Mouse (Mus musculus) spleen, adult 10 weeks (tissue): ENCODE measurements around the gene Sept9. TPM values are rescaled to one million over a fixed set of nuclear protein-coding genes. Genes with fewer than 3 reads are reported as not detected.

Source experiments
- polyA plus RNA-seq: library from polyadenylated mRNA; stranded (reverse); fragments of 350-450 nt; fragmentation: Illumina TruSeq; extraction: RNeasy Lipid Tissue Mini Kit (QIAGEN cat#74804); gene quantifications from one replicate; pipeline ENCODE4 v1.2.3, GENCODE M21; 2015; ENCODE audit warnings: low replicate concordance; ENCODE audit not compliant: insufficient read depth

The Sept9 gene
- 82.5 TPM for polyA plus RNA-seq

DNA sequence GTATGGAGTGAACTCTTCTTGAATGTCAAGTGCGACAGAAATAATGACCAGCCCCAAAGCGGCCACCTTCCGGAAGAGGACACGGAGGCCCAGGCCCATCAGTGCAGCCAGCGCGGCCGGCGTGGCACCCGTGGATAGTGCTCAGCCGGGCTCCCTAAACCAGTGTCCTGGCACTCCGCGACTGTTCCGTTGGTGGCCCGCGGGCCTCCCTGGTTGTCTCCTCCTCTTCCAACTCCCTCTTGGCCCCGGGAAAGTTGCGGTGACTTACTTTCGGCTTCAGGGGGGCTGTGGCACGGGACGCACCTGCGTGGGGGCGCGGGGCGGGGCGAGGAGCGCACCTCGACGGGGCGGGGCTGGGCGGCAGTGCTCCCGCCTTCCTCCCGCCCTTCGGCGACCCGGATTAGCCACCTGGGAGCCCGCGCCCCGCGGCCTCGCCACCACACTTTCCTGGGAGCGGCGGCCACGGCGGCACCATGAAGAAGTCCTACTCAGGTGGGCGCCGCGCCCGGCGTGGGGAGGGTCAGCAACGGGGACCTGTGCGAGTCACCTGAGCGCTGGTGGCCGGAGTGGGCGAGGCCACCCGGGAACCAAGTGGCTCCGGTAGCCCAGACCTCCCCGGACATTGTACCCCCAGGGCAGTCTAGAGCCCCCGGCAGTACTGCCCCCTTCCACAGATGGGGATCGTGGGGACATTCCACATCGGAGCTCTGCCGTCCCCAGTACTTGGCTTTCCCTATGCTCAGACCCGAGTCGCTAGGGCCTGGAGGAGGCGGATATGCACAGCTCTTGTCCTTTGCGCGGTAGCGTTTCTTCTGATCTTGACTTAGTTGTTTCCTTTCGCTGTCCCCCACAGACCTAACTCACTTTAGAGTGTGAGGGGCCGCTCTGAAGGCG lies at the start of gene Sept9:
Gene Sept9 (plus strand): TSS at position 380 of the 894 bp plus-strand sequence.

Other genes starting within 250 kb of the Sept9 start
- 20.9 TPM for gene Sec14l1, start 84.5 kb upstream of the Sept9 start, polyA plus RNA-seq